Mouse (Mus musculus) cerebellum, adult 2 months (tissue): ENCODE measurements at regions not wholly inside any gene's neighbourhood (a gene's known extent, or its start where the extent isn't known, plus 50 kb on each side); places are given as distances from the start of the nearest gene placed in this dataset.

Source experiments
- CTCF ChIP-seq: fragments of 200-500 bp; IDR thresholded peaks from 2 replicates; pipeline ENCODE4 v1.5.1; 2011; ENCODE audit warnings: low read depth, mild to moderate bottlenecking, control low read depth, low read length, moderate library complexity, borderline replicate concordance; ENCODE audit not compliant: insufficient read depth
- POLR2A ChIP-seq: fragments of 200-500 bp; IDR thresholded peaks from 2 replicates; pipeline ENCODE4 v1.6.1; 2011; ENCODE audit warnings: low read length, control low read depth, borderline replicate concordance; ENCODE audit not compliant: insufficient read depth

DNA sequence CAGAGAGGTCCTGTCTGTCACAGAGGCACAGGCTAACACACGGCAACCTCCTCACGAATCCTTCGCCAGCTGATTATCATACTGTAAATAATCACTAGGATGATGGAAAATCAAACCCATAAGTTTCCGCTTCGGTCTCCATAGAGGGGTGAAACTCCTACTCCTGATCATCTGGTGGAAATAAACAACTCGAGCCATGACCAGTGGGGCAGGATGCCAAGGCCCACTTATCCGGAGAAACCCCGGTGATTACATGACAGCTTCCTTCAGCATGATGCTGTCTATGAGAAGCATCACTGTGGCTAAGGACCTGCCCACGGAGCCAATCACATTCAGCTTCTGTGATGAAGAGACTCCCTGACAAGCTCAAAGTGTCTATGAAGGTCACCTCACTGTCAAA lies 84.7 kb upstream of the Nfe2l3 start:
- TF ChIP-seq CTCF = no peak
- no peak for TF ChIP-seq POLR2A
